Mouse (Mus musculus): ENCODE results near the gene Olfr1425. TPM values are rescaled to one million over a fixed set of nuclear protein-coding genes. Genes with fewer than 3 reads are reported as not detected.

Gene Olfr1425
- not detected for total RNA-seq (2023)

GRCm38 (mm10) chr19:12077631-12078030 is at the start of gene Olfr1425:
TSS of gene Olfr1425 (minus strand) at chr19:12077731.

DNA sequence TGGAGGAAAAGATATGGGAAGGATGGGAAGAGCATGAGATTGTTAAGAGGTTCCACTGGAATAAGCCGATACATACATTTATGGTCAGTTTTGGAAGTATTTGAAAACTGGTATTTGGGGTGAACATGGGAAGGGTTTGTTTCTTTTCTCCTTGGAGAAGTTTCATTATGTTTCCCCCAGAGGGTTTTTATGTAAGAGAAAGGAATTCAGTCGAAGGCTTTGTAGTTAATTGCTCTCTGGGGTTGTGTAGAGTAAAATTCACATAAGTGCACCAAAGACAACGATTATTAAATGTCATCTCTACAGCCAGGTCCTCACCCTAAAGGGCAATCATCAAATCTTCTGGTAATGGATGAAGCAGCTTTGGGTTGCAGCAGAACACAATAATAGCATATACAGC is 45.6 kb upstream of the Olfr1425 start, which contains the start of gene Olfr76:
Olfr76 (minus strand) TSS at position 101 of the 400 bp plus-strand sequence.

GRCm38 (mm10) chr19:12115797-12116196 is 38.3 kb upstream of the Olfr1425 start, which contains the start of gene Olfr1428:
TSS of gene Olfr1428 (minus strand) at chr19:12115897.

DNA sequence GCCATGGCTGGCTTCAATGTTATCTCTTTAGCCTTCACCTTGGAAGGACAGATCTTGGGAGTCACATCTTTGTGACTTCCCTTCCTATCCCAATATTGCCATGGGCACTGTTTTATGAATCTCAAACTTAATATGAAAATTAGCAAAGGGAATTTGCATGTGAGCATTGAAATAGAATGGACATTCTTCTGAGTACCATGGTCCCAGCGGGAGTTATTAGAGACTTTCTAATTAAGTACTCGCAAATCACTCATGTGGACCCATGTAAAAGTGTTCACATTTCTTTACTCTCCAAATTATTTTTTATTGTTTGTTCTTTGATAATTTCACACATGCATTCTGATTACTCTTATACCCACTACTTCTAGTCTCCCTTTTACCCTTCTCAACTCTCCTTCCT is 25.7 kb upstream of the Olfr1425 start, which contains the start of gene Olfr1427:
Olfr1427 (minus strand) TSS at position 101 of the 400 bp plus-strand sequence.

GRCm38 (mm10) chr19:12091913-12092312 is 14.4 kb upstream of the Olfr1425 start, which contains the start of gene Olfr1426:
TSS of gene Olfr1426 (minus strand) at chr19:12092013.

GRCm38 (mm10) chr19:12062582-12062981 is 14.9 kb downstream of the Olfr1425 start, which contains the start of gene Olfr1424:
TSS of gene Olfr1424 (minus strand) at chr19:12062682.

DNA sequence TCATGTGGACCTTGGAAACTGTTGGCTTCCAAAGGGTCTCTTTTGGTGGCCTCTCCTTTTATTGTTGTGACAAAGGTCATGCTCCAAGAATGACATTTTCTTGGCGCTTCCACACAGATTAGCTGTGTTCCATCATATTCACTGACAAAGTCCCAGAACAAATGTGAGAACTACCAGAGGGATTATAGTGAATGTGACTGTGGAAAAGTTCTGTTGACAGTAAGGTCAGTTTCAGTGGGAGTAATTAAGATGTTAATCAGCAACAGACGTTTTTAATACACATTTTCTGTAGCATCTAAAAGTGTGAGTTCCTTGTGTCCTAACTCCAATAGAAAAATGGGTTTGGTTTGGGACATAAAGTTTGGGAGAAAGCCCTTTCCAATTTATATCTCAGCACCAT is 36.3 kb downstream of the Olfr1425 start, which contains the start of gene Olfr1423:
Olfr1423 (minus strand) TSS at position 101 of the 400 bp plus-strand sequence.

Other genes starting within 250 kb of the Olfr1425 start
- not detected for gene Olfr1417, start 238.5 kb downstream of the Olfr1425 start, total RNA-seq (2023)
- not detected for gene Olfr1418, start 216.7 kb downstream of the Olfr1425 start, total RNA-seq (2023)
- gene Olfr1419, start 202.6 kb downstream of the Olfr1425 start, total RNA-seq (2023) = not detected
- not detected for gene Olfr1420, start 191.2 kb downstream of the Olfr1425 start, total RNA-seq (2023)
- gene Patl1, start 165.3 kb downstream of the Olfr1425 start, total RNA-seq (2023) = 10 to 100 TPM; 30.7 to 37.8 TPM
- 10 to 100 TPM; 40.7 to 41.3 TPM for gene Osbp, start 111.8 kb downstream of the Olfr1425 start, total RNA-seq (2023)
- gene Olfr1423, start 36.4 kb downstream of the Olfr1425 start, total RNA-seq (2023) = not detected
- gene Olfr1424, start 15.0 kb downstream of the Olfr1425 start, total RNA-seq (2023) = not detected
- gene Olfr1426, start 14.3 kb upstream of the Olfr1425 start, total RNA-seq (2023) = not detected
- not detected for gene Olfr1427, start 25.6 kb upstream of the Olfr1425 start, total RNA-seq (2023)
- gene Olfr1428, start 38.2 kb upstream of the Olfr1425 start, total RNA-seq (2023) = not detected
- not detected for gene Olfr76, start 45.5 kb upstream of the Olfr1425 start, total RNA-seq (2023)
- not detected for gene Olfr1555-ps1, start 92.4 kb upstream of the Olfr1425 start, total RNA-seq (2023)
- gene Olfr1431, start 122.9 kb upstream of the Olfr1425 start, total RNA-seq (2023) = not detected
- gene Olfr1432, start 154.9 kb upstream of the Olfr1425 start, total RNA-seq (2023) = not detected
- gene Olfr262, start 163.9 kb upstream of the Olfr1425 start, total RNA-seq (2023) = not detected
- gene Olfr235, start 183.3 kb upstream of the Olfr1425 start, total RNA-seq (2023) = not detected
- gene Olfr1434, start 202.1 kb upstream of the Olfr1425 start, total RNA-seq (2023) = not detected
- gene Olfr1436, start 221.4 kb upstream of the Olfr1425 start, total RNA-seq (2023) = not detected
- gene Olfr1437, start 247.4 kb upstream of the Olfr1425 start, total RNA-seq (2023) = not detected

All from neutrophil, adult 59 days (primary cell).